Mouse (Mus musculus) limb, embryonic 14.5 days (tissue): Measurements from ENCODE around the gene Fktn. TPM values are rescaled to one million over a fixed set of nuclear protein-coding genes. Genes with fewer than 3 reads are reported as not detected.

Experiments used
- ATAC-seq: fragments of 200-750 bp; cut with Nextera tagmentation; 2 replicates; pipeline ENCODE4 v1.8.0; 2017; ENCODE audit warnings: low read depth, moderate number of reproducible peaks, moderate TSS enrichment; ENCODE audit not compliant: low FRiP score
- DNase-seq: peaks from one replicate; pipeline ENCODE4 v3.0.0-alpha.2; 2015; ENCODE audit warnings: low spot score
- H3K27ac ChIP-seq: fragments of 300-500 bp; sonication (generic); replicated peaks from 2 replicates; pipeline ENCODE4 v1.5.1; 2014; ENCODE audit warnings: low read depth, mild to moderate bottlenecking, low read length, moderate library complexity, mixed read lengths
- H3K27me3 ChIP-seq: fragments of 300-500 bp; sonication (generic); 2 replicates; pipeline ENCODE4 v1.6.1; 2014; ENCODE audit warnings: low read length, mixed read lengths; ENCODE audit not compliant: control insufficient read depth, insufficient read depth
- H3K36me3 ChIP-seq: fragments of 300-500 bp; sonication (generic); 2 replicates; pipeline ENCODE4 v1.6.1; 2014; ENCODE audit warnings: mild to moderate bottlenecking, low read length, moderate library complexity, mixed read lengths; ENCODE audit not compliant: control insufficient read depth, insufficient read depth
- H3K4me1 ChIP-seq: fragments of 300-500 bp; sonication (generic); 2 replicates; pipeline ENCODE4 v1.6.1; 2014; ENCODE audit warnings: antibody characterized with exemption, low read length, mixed read lengths; ENCODE audit not compliant: control insufficient read depth, insufficient read depth
- H3K4me2 ChIP-seq: fragments of 300-500 bp; sonication (generic); replicated peaks from 2 replicates; pipeline ENCODE4 v1.6.1; 2014; ENCODE audit warnings: low read depth, mild to moderate bottlenecking, low read length, moderate library complexity; ENCODE audit not compliant: severe bottlenecking
- H3K4me3 ChIP-seq: fragments of 300-500 bp; sonication (generic); replicated peaks from 2 replicates; pipeline ENCODE4 v1.5.1; 2014; ENCODE audit warnings: low read length
- H3K9ac ChIP-seq: fragments of 300-500 bp; sonication (generic); 2 replicates; pipeline ENCODE4 v1.6.1; 2014; ENCODE audit warnings: mild to moderate bottlenecking, low read depth, low read length, moderate library complexity; ENCODE audit not compliant: severe bottlenecking
- H3K9me3 ChIP-seq: fragments of 300-500 bp; sonication (generic); 2 replicates; pipeline ENCODE4 v1.6.1; 2016; ENCODE audit warnings: low read length; ENCODE audit not compliant: control insufficient read depth
- POLR2A ChIP-seq: fragments of 200-500 bp; IDR thresholded peaks from 2 replicates; pipeline ENCODE4 v1.8.0; 2012; ENCODE audit warnings: inconsistent platforms, mild to moderate bottlenecking, moderate library complexity, borderline replicate concordance; ENCODE audit not compliant: insufficient read depth, insufficient read length; ENCODE audit errors: extremely low read depth
- WGBS: fragments of 180-500 bp; shearing (Covaris S2); extraction: QIAGEN DNeasy Blood & Tissue Kit; methylation state at CpG from one replicate; pipeline ENCODE4 v1.1.7; 2014; 5-methylcytosine and 5-hydroxymethylcytosine counted together
- polyA plus RNA-seq, 2 experiments: library from polyadenylated mRNA; depleted of rRNA in 1 of 2; stranded (reverse) in 1 of 2; unstranded in 1 of 2; fragments of >200 nt; fragmentation: Nextera tagmentation in 1 of 2; extraction: Ambion mirVana in 1 of 2; gene quantifications; 2 replicates each; pipeline versions ENCODE4 v1.2.1 to v1.2.3; 2012 to 2014

Gene Fktn
- polyA plus RNA-seq, 2 experiments: 10.8 to 11.5 TPM

GRCm38 (mm10) chr4:53785746-53786398, 72.1 kb downstream of the Fktn start:
- ATAC-seq (no peak), DNase-seq (no peak)
- TF ChIP-seq POLR2A: no peak
- 77% methylated on average over 15 of the region's 15 CpGs for WGBS
- no peaks in the 10 kb centered on the region for H3K27me3 ChIP-seq
- no peak overlapping the region for H3K4me2 ChIP-seq
- no peak overlapping the region for H3K27ac ChIP-seq
- H3K9ac ChIP-seq: no peak overlapping the region
- no peaks in the 10 kb centered on the region for H3K4me1 ChIP-seq
- H3K36me3 ChIP-seq: no peaks in the 10 kb centered on the region
- H3K4me3 ChIP-seq: no peak overlapping the region
- H3K9me3 ChIP-seq: no peaks in the 10 kb centered on the region

- ATAC-seq (no peak), DNase-seq (no peak)
- 76% methylated on average over 5 of the region's 5 CpGs for WGBS
- H3K36me3 ChIP-seq: no peaks in the 10 kb centered on the region
- H3K4me3 ChIP-seq: no peak overlapping the region
- no peak for TF ChIP-seq POLR2A
- no peak overlapping the region for H3K4me2 ChIP-seq
- no peak overlapping the region for H3K9ac ChIP-seq
- H3K27ac ChIP-seq: no peak overlapping the region
- H3K27me3 ChIP-seq: no peaks in the 10 kb centered on the region
- H3K4me1 ChIP-seq: no peaks in the 10 kb centered on the region
- no peaks in the 10 kb centered on the region for H3K9me3 ChIP-seq
Measured at GRCm38 (mm10) chr4:53786851-53787250, 73.1 kb downstream of the Fktn start.

- TF ChIP-seq POLR2A: no peak
- Histone ChIP-seq H3K4me2 (no peak overlapping the region), H3K4me1 (no peaks in the 10 kb centered on the region), H3K4me3 (no peak overlapping the region), H3K27me3 (no peaks in the 10 kb centered on the region), H3K27ac (no peak overlapping the region), H3K9ac (no peak overlapping the region), H3K9me3 (no peaks in the 10 kb centered on the region), H3K36me3 (no peaks in the 10 kb centered on the region)
- ATAC-seq (no peak), DNase-seq (no peak)
- WGBS: 19% methylated on average over 4 of the region's 4 CpGs
Measured at GRCm38 (mm10) chr4:53789346-53789745, 75.5 kb downstream of the Fktn start.

GRCm38 (mm10) chr4:53794257-53794966, 80.6 kb downstream of the Fktn start:
- Histone ChIP-seq H3K9me3 (no peaks in the 10 kb centered on the region), H3K4me2 (no peak overlapping the region), H3K27ac (no peak overlapping the region), H3K36me3 (no peaks in the 10 kb centered on the region), H3K9ac (no peak overlapping the region), H3K4me1 (no peaks in the 10 kb centered on the region), H3K4me3 (no peak overlapping the region), H3K27me3 (no peaks in the 10 kb centered on the region)
- no peak for TF ChIP-seq POLR2A
- 90% methylated on average over 5 of the region's 5 CpGs for WGBS
- ATAC-seq (no peak), DNase-seq (no peak)

GRCm38 (mm10) chr4:53795086-53795485, 81.3 kb downstream of the Fktn start:
- DNase-seq (no peak), ATAC-seq (no peak)
- 74% methylated on average over 2 of the region's 2 CpGs for WGBS
- Histone ChIP-seq H3K9ac (no peak overlapping the region), H3K4me3 (no peak overlapping the region), H3K9me3 (no peaks in the 10 kb centered on the region), H3K36me3 (no peaks in the 10 kb centered on the region), H3K27ac (no peak overlapping the region), H3K27me3 (no peaks in the 10 kb centered on the region), H3K4me2 (no peak overlapping the region), H3K4me1 (no peaks in the 10 kb centered on the region)
- no peak for TF ChIP-seq POLR2A
